Mouse (Mus musculus) spleen, adult 2 months (tissue): ENCODE data around the gene Krtap2-4.

Experiments used
- CTCF ChIP-seq: fragments of 200-500 bp; IDR thresholded peaks from 2 replicates; pipeline ENCODE4 v1.5.1; 2011; ENCODE audit warnings: mild to moderate bottlenecking, inconsistent platforms; ENCODE audit not compliant: insufficient read depth, insufficient read length, insufficient replicate concordance; ENCODE audit errors: extremely low read depth
- POLR2A ChIP-seq: fragments of 200-500 bp; IDR thresholded peaks from 2 replicates; pipeline ENCODE4 v1.6.1; 2011; ENCODE audit warnings: low read depth, low read length, inconsistent platforms

- TF ChIP-seq CTCF = no peak
- no peak for TF ChIP-seq POLR2A
Observed at GRCm38 (mm10) chr11:99637086-99637485, 22.4 kb upstream of the Krtap2-4 start.
